Mouse (Mus musculus): ENCODE results near the gene Ppp1r9a.

DNA sequence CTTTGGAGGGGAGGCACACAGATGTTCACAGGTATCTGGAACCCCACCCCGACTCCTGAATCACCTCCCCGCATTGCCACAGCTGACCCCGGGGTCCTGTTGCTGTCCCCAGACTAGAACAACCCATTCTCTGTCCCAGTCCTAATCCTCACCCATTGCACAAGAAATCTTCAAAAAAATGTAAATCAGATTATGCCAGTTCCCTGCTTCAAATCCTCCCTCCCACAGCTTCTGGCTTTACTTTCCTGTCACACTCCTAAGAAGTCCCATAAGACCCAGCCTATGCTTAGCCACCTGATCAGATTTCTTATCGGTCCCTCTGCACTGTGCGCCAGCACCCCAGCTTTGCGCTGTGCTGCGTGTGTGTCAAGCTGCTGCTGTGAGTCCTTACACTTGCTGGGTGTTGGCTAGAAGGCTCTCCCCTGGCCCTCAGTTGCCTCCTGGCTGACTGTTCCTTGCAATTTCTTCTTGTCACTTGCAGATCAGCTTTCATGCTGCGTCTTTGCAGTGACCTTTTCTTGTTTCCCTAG is 296.7 kb downstream of the Ppp1r9a start:
- no peak for TF ChIP-seq CTCF (IDR thresholded peaks at IDR 0.05; ENCODE audit: control insufficient read depth, insufficient read depth, insufficient read length)
- TF ChIP-seq CEBPB (IDR thresholded peaks at IDR 0.05; ENCODE audit: low read depth) = no peak
